Mouse (Mus musculus): ENCODE results near the gene Manbal. TPM values are rescaled to one million over a fixed set of nuclear protein-coding genes. Genes with fewer than 3 reads are reported as not detected.

The Manbal gene
- polyA plus RNA-seq, 1 experiment from 2014 or later = 58.1 TPM

DNA sequence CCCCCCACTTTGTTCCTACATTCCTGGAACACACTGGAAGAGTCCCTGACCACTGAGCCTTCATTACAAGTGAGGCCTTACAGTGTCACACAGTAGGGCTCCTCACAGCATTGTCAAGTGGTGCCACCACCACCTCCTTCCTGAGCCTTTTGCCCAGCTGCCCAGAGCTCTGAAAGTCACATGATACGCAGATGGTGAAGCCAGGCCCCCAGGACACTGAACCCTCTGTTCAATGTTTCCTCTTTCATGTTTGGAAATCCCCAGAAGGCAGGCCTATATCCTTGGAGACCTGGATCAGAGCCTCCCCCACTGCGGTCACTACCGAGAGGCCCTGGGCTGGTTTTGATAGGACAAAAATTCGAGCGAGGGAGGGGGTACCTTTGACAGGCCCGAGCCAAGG, 49.8 kb downstream of the Manbal start:
- no peak overlapping the region for H3K9ac ChIP-seq
- H3K4me1 ChIP-seq (replicated peaks; ENCODE audit: control insufficient read depth, insufficient read depth, low read length) = peaks cover 9% of the 10 kb centered on the region
- H3K4me3 ChIP-seq (replicated peaks; ENCODE audit: low read length) = no peak overlapping the region
- DNase-seq (ENCODE audit: low spot score) (no peak), ATAC-seq (ENCODE audit: low FRiP score) (0 out of 2 replicates have a peak, but pooled peaks have one; percentile 25)
- H3K36me3 ChIP-seq (replicated peaks; ENCODE audit: control insufficient read depth, insufficient read depth) = no peaks in the 10 kb centered on the region
- no peak overlapping the region for H3K4me2 ChIP-seq (replicated peaks)
- no peak overlapping the region for H3K27ac ChIP-seq
- H3K27me3 ChIP-seq (ENCODE audit: control insufficient read depth, insufficient read depth, low read length) = no peaks in the 10 kb centered on the region
- WGBS = 59% methylated on average over 6 of the region's 6 CpGs
- H3K9me3 ChIP-seq (ENCODE audit: control insufficient read depth, low read length) = no peaks in the 10 kb centered on the region

DNA sequence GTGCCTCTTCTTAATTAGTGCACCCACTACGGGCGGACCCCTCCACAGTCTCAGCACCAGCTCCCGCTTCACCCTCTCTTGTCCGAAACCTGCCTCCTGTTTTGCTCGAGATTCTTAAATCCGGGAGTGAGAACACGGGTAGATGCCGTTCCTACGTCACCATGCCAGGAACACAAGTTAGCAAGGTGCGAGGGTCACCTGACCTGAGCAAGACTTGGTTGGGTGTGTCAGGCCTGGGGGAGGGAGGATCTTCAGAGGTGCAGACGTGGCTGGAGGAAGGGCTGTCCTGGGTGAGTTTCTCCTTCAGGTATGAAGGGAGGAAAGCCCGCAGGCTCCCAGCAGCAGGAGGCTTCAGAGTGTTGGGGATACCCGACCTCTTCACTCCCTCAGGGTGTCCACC, 50.8 kb downstream of the Manbal start, which contains the start of gene Src:
Gene Src, plus strand, starts transcription at position 239 of the 400 bp plus-strand sequence.
- ATAC-seq (ENCODE audit: low FRiP score) (no peak), DNase-seq (ENCODE audit: low spot score) (no peak)
- peak within 1 kb of the TSS; percentile 23; the same call in 1 of the 2 replicates for H3K4me2 ChIP-seq (replicated peaks)
- H3K36me3 ChIP-seq (replicated peaks; ENCODE audit: control insufficient read depth, insufficient read depth) = no peaks in the 10 kb centered on the region
- peaks cover 14% of the 10 kb centered on the region for H3K4me1 ChIP-seq (replicated peaks; ENCODE audit: control insufficient read depth, insufficient read depth, low read length)
- H3K27me3 ChIP-seq (ENCODE audit: control insufficient read depth, insufficient read depth, low read length) = no peaks in the 10 kb centered on the region
- H3K4me3 ChIP-seq (replicated peaks; ENCODE audit: low read length) = no peak within 1 kb of the TSS
- H3K9ac ChIP-seq = 0 out of 2 replicates have a peak within 1 kb of the TSS, but pooled peaks have one; percentile 13
- H3K9me3 ChIP-seq (ENCODE audit: control insufficient read depth, low read length) = no peaks in the 10 kb centered on the region
- peak within 1 kb of the TSS; percentile 35 for H3K27ac ChIP-seq
- 28% methylated on average over 13 of the region's 13 CpGs for WGBS

DNA sequence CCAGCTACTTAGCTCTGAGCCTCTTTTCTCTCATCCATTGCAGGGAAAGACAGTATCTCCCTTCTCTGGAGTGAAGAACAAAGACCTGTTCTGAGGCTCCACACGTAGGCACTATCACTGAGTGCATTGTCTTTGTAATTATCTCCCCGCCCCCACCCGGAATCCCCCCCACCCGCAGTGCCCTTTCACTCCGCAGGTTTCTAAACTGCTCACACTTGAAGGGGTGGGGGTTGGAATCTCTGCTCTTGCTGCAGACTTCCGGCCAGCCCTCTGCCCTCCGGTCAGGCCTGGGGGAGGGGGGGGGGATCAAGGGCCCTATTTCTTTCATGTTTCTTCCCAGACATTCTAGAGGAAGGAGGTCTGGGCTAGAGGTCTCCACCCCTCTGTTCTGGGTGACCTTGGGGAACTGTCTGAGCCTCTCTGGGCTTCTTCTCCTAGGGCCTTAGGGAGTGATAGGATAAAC, 51.2 kb downstream of the Manbal start:
- no peaks in the 10 kb centered on the region for H3K36me3 ChIP-seq (replicated peaks; ENCODE audit: control insufficient read depth, insufficient read depth)
- 0 out of 2 replicates have a peak overlapping the region, but pooled peaks have one; percentile 13 for H3K9ac ChIP-seq
- H3K4me3 ChIP-seq (replicated peaks; ENCODE audit: low read length) = no peak overlapping the region
- no peaks in the 10 kb centered on the region for H3K9me3 ChIP-seq (ENCODE audit: control insufficient read depth, low read length)
- H3K4me2 ChIP-seq (replicated peaks) = peak overlapping the region; percentile 23; the same call in 1 of the 2 replicates
- H3K27me3 ChIP-seq (ENCODE audit: control insufficient read depth, insufficient read depth, low read length) = no peaks in the 10 kb centered on the region
- H3K4me1 ChIP-seq (replicated peaks; ENCODE audit: control insufficient read depth, insufficient read depth, low read length) = peaks cover 19% of the 10 kb centered on the region
- peak; percentile 5; the same call in 1 of the 2 replicates for ATAC-seq (ENCODE audit: low FRiP score)
- DNase-seq (ENCODE audit: low spot score) = no peak
- WGBS = 2% methylated on average over 7 of the region's 7 CpGs
- H3K27ac ChIP-seq = peak overlapping the region; percentile 35

GRCm38 (mm10) chr2:157419506-157419905, 52.1 kb downstream of the Manbal start:
- Histone ChIP-seq H3K4me3 (replicated peaks; ENCODE audit: low read length) (no peak overlapping the region), H3K4me1 (replicated peaks; ENCODE audit: control insufficient read depth, insufficient read depth, low read length) (peaks cover 22% of the 10 kb centered on the region), H3K36me3 (replicated peaks; ENCODE audit: control insufficient read depth, insufficient read depth) (no peaks in the 10 kb centered on the region), H3K27ac (no peak overlapping the region), H3K4me2 (replicated peaks) (no peak overlapping the region), H3K9ac (no peak overlapping the region), H3K9me3 (ENCODE audit: control insufficient read depth, low read length) (no peaks in the 10 kb centered on the region), H3K27me3 (ENCODE audit: control insufficient read depth, insufficient read depth, low read length) (no peaks in the 10 kb centered on the region)
- DNase-seq (ENCODE audit: low spot score) = no peak
- ATAC-seq (ENCODE audit: low FRiP score) = no peak

- Histone ChIP-seq H3K36me3 (replicated peaks; ENCODE audit: control insufficient read depth, insufficient read depth) (no peaks in the 10 kb centered on the region), H3K9ac (no peak overlapping the region), H3K4me3 (replicated peaks; ENCODE audit: low read length) (no peak overlapping the region), H3K9me3 (ENCODE audit: control insufficient read depth, low read length) (no peaks in the 10 kb centered on the region), H3K4me2 (replicated peaks) (no peak overlapping the region), H3K27ac (no peak overlapping the region), H3K27me3 (ENCODE audit: control insufficient read depth, insufficient read depth, low read length) (no peaks in the 10 kb centered on the region), H3K4me1 (replicated peaks; ENCODE audit: control insufficient read depth, insufficient read depth, low read length) (peaks cover 30% of the 10 kb centered on the region)
- ATAC-seq (ENCODE audit: low FRiP score) = no peak
- WGBS = 79% methylated on average over 4 of the region's 4 CpGs
- no peak for DNase-seq (ENCODE audit: low spot score)
Observed at GRCm38 (mm10) chr2:157420404-157420803, 53.0 kb downstream of the Manbal start.

DNA sequence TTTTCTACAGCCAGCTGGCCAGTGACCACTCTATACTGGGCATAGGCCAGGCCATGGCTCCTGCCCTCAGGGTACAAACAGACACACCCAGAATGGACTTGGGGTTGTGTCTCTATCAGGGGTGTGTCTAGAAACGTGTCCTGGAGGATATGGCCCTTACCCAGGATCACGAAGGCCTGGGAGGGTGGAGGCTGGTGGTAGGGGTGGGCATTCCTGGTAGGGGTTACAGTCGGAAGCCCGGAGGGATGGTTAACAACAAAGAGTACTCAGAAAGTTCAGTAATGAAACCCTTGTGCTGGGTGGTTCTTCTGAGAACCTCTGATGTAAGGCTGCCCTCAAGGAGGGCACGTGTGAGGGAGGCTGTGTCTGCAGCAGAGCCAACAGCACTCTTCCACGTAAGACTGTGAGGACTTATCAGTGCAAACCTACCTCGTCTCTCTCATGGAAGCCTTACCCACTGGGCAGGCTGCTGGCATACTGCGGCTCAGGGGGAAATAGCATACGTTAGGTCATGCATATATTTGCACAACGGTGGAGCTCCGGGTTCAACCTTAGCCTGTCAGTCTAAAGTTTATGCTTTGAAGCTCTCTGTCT, 54.8 kb downstream of the Manbal start:
- Histone ChIP-seq H3K36me3 (replicated peaks; ENCODE audit: control insufficient read depth, insufficient read depth) (no peaks in the 10 kb centered on the region), H3K4me3 (replicated peaks; ENCODE audit: low read length) (no peak overlapping the region), H3K27me3 (ENCODE audit: control insufficient read depth, insufficient read depth, low read length) (no peaks in the 10 kb centered on the region), H3K9ac (no peak overlapping the region), H3K9me3 (ENCODE audit: control insufficient read depth, low read length) (no peaks in the 10 kb centered on the region), H3K27ac (peak overlapping the region; percentile 92; the same call in 1 of the 2 replicates), H3K4me2 (replicated peaks) (no peak overlapping the region), H3K4me1 (replicated peaks; ENCODE audit: control insufficient read depth, insufficient read depth, low read length) (peaks cover 48% of the 10 kb centered on the region)
- WGBS = 76% methylated on average over 11 of the region's 11 CpGs
- ATAC-seq (ENCODE audit: low FRiP score) = no peak
- DNase-seq (ENCODE audit: low spot score) = no peak

- WGBS = 49% methylated on average over 11 of the region's 11 CpGs
- Histone ChIP-seq H3K36me3 (replicated peaks; ENCODE audit: control insufficient read depth, insufficient read depth) (0 out of 2 replicates have a peak, but pooled peaks cover 5% of the 10 kb centered on the region), H3K27me3 (ENCODE audit: control insufficient read depth, insufficient read depth, low read length) (no peaks in the 10 kb centered on the region), H3K9me3 (ENCODE audit: control insufficient read depth, low read length) (no peaks in the 10 kb centered on the region), H3K4me2 (replicated peaks) (peak overlapping the region; percentile 94), H3K4me1 (replicated peaks; ENCODE audit: control insufficient read depth, insufficient read depth, low read length) (peaks cover 49% of the 10 kb centered on the region), H3K27ac (peak overlapping the region; percentile 92), H3K4me3 (replicated peaks; ENCODE audit: low read length) (peak overlapping the region; percentile 82), H3K9ac (peak overlapping the region; percentile 99)
- no peak for DNase-seq (ENCODE audit: low spot score)
- no peak for ATAC-seq (ENCODE audit: low FRiP score)
Observed at GRCm38 (mm10) chr2:157422854-157423705, 55.7 kb downstream of the Manbal start.

DNA sequence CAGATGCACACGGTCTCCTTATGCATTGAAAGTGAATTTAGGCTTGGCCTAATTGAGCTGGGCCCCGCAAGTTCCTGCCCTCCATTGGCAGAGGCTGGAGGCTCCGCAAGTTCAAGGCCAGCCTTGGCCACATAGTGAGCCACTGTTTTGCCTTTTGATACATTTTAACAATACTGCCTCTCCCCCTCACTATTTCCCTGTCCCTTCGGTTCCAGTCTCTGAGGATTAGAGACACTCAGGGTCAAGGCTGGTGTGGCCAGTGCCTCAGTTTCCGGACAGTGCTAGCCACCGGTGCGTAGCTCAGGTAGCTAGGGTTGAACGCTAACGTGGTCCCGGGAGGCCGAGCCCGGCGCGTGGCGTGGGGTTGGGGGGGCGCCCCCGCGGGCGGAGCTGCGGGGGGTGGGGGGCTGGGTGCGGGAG, 56.3 kb downstream of the Manbal start:
- DNase-seq (ENCODE audit: low spot score) = no peak
- peak overlapping the region; percentile 99 for H3K9ac ChIP-seq
- H3K4me2 ChIP-seq (replicated peaks) = peak overlapping the region; percentile 94
- peaks cover 11% of the 10 kb centered on the region for H3K36me3 ChIP-seq (replicated peaks; ENCODE audit: control insufficient read depth, insufficient read depth)
- no peaks in the 10 kb centered on the region for H3K9me3 ChIP-seq (ENCODE audit: control insufficient read depth, low read length)
- WGBS = 8% methylated on average over 15 of the region's 21 CpGs
- no peaks in the 10 kb centered on the region for H3K27me3 ChIP-seq (ENCODE audit: control insufficient read depth, insufficient read depth, low read length)
- peaks cover 50% of the 10 kb centered on the region for H3K4me1 ChIP-seq (replicated peaks; ENCODE audit: control insufficient read depth, insufficient read depth, low read length)
- peak overlapping the region; percentile 82 for H3K4me3 ChIP-seq (replicated peaks; ENCODE audit: low read length)
- H3K27ac ChIP-seq = peak overlapping the region; percentile 92
- no peak for ATAC-seq (ENCODE audit: low FRiP score)

Measured in hindbrain, embryonic 14.5 days (tissue).